Comparison of ENCODE assay signal across 7 mouse cellular contexts in the genomic region with DNA sequence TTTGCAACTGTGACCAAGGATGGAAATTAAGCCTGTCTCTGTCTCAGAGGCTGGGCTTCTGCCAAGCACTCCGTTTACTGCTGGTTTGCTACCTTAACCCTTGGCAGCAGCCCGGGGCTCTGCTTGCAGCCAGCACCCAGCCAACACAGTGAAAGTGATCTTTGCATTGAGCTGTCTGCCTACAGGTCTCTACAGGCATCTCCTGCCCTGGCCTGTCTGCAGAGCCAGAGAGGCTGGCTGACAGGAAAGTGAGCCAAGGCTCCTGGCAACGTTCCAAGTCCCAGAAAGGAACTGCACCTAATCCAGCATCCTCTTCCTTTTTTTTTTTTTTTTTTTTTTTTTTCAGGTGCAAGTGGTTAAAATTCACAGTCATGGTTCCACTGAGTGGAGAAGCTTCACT.
DNase-seq lines count a peak whose midpoint lies in the region; ATAC-seq and TF ChIP-seq lines count a peak whose summit lies in the region.

No protein-coding gene starts in this region.

- H3K4me1 ChIP-seq in MEL (ENCODE audit: control insufficient read depth in 1 of 2, insufficient read depth in 2 of 2, low read length in 2 of 2): peaks cover 6 to 10% of the 10 kb centered on the region in 2 experiments
- peaks cover 40% of the 10 kb centered on the region for H3K4me1 ChIP-seq in embryonic facial prominence, embryonic 15.5 days
- H3K4me1 ChIP-seq in heart, embryonic 16.5 days (ENCODE audit: control insufficient read depth, insufficient read depth, low read length): no peaks in the 10 kb centered on the region; the same call in 1 of the 2 replicates
- H3K4me1 ChIP-seq in stomach, embryonic 15.5 days: peaks cover 17% of the 10 kb centered on the region

- DNase-seq in MEL (ENCODE audit: low read depth, low spot score): peak; percentile 89
- peak; percentile 81 for DNase-seq in adrenal gland, postnatal 10 days
- peak; percentile 19 to 51 for DNase-seq in layer of hippocampus, adult 2 months (ENCODE audit: low spot score in 2 of 2)
- peak; percentile 70 to 73 for DNase-seq in lung, postnatal 4 days

- H3K36me3 ChIP-seq in MEL (ENCODE audit: control insufficient read depth in 1 of 2, insufficient read depth in 2 of 2, low read length in 2 of 2): peaks cover 0 to 4% of the 10 kb centered on the region in 2 experiments; a peak in 1 of 4 replicates
- no peaks in the 10 kb centered on the region for H3K36me3 ChIP-seq in embryonic facial prominence, embryonic 15.5 days
- no peaks in the 10 kb centered on the region for H3K36me3 ChIP-seq in heart, embryonic 16.5 days (ENCODE audit: control insufficient read depth, insufficient read depth)
- H3K36me3 ChIP-seq in stomach, embryonic 15.5 days: no peaks in the 10 kb centered on the region

- no peak overlapping the region; the same call in 1 of the 2 replicates for H3K9ac ChIP-seq in MEL (ENCODE audit: control insufficient read depth, low read depth, low read length, poor library complexity, severe bottlenecking)
- no peak overlapping the region for H3K9ac ChIP-seq in embryonic facial prominence, embryonic 15.5 days
- H3K9ac ChIP-seq in heart, embryonic 16.5 days (ENCODE audit: low read length): no peak overlapping the region
- no peak overlapping the region for H3K9ac ChIP-seq in stomach, embryonic 15.5 days

- TF ChIP-seq RAD21 in MEL (IDR thresholded peaks at IDR 0.05; ENCODE audit: low read depth, low read length): no peak

- no peak overlapping the region for H3K27ac ChIP-seq in MEL (ENCODE audit: control insufficient read depth, low read depth, low read length)
- peak overlapping the region; percentile 67 for H3K27ac ChIP-seq in embryonic facial prominence, embryonic 15.5 days (replicated peaks)
- no peak overlapping the region for H3K27ac ChIP-seq in heart, embryonic 16.5 days (ENCODE audit: low read length)
- peak overlapping the region; percentile 76 for H3K27ac ChIP-seq in layer of hippocampus, adult 2 months
- H3K27ac ChIP-seq in stomach, embryonic 15.5 days: peak overlapping the region; percentile 50

- H3K79me2 ChIP-seq in MEL (ENCODE audit: control insufficient read depth, insufficient read depth, low read length, poor library complexity): no peaks in the 10 kb centered on the region

- WGBS in embryonic facial prominence, embryonic 15.5 days: 8% methylated on average over 3 of the region's 3 CpGs
- 1% methylated on average over 3 of the region's 3 CpGs for WGBS in heart, embryonic 16.5 days
- WGBS in stomach, embryonic 15.5 days: 19% methylated on average over 3 of the region's 3 CpGs

- peak; percentile 4 to 52; a peak in 2 of 4 replicates for TF ChIP-seq EP300 in MEL (IDR thresholded peaks at IDR 0.05; ENCODE audit: low read depth in 1 of 2, low read length in 2 of 2)

- no peaks in the 10 kb centered on the region for H3K27me3 ChIP-seq in MEL (ENCODE audit: control insufficient read depth in 1 of 2, insufficient read depth in 2 of 2, low read length in 2 of 2)
- no peaks in the 10 kb centered on the region for H3K27me3 ChIP-seq in embryonic facial prominence, embryonic 15.5 days
- H3K27me3 ChIP-seq in heart, embryonic 16.5 days (ENCODE audit: control insufficient read depth, insufficient read depth, low read length): no peaks in the 10 kb centered on the region
- H3K27me3 ChIP-seq in stomach, embryonic 15.5 days (replicated peaks): no peaks in the 10 kb centered on the region

- no peaks in the 10 kb centered on the region for H3K9me3 ChIP-seq in MEL (replicated peaks; ENCODE audit: insufficient read depth, low read length)
- no peaks in the 10 kb centered on the region for H3K9me3 ChIP-seq in embryonic facial prominence, embryonic 15.5 days (replicated peaks)
- H3K9me3 ChIP-seq in heart, embryonic 16.5 days (replicated peaks; ENCODE audit: control insufficient read depth, low read length): no peaks in the 10 kb centered on the region
- H3K9me3 ChIP-seq in stomach, embryonic 15.5 days: no peaks in the 10 kb centered on the region

- no peak for TF ChIP-seq CTCF in MEL (IDR thresholded peaks at IDR 0.05 in 2 of 3, conservative IDR thresholded peaks at IDR 0.05 in 1 of 3; ENCODE audit: control insufficient read depth in 1 of 3, insufficient read depth in 1 of 3, low read depth in 2 of 3, low read length in 3 of 3, poor library complexity in 1 of 3, severe bottlenecking in 1 of 3)
- no peak for TF ChIP-seq CTCF in layer of hippocampus, adult 2 months (conservative IDR thresholded peaks at IDR 0.05)

- H3K4me3 ChIP-seq in MEL (ENCODE audit: control insufficient read depth in 1 of 2, insufficient read depth in 1 of 2, low read depth in 2 of 2, low read length in 2 of 2): peak overlapping the region; percentile 61 to 99
- H3K4me3 ChIP-seq in embryonic facial prominence, embryonic 15.5 days (replicated peaks): no peak overlapping the region
- H3K4me3 ChIP-seq in heart, embryonic 16.5 days (ENCODE audit: low read length): no peak overlapping the region
- H3K4me3 ChIP-seq in layer of hippocampus, adult 2 months: no peak overlapping the region
- no peak overlapping the region for H3K4me3 ChIP-seq in stomach, embryonic 15.5 days (replicated peaks)

- H3K4me2 ChIP-seq in embryonic facial prominence, embryonic 15.5 days (replicated peaks): no peak overlapping the region
- H3K4me2 ChIP-seq in heart, embryonic 16.5 days (ENCODE audit: low read depth, low read length): no peak overlapping the region
- H3K4me2 ChIP-seq in stomach, embryonic 15.5 days: no peak overlapping the region

- peak; percentile 82 for ATAC-seq in embryonic facial prominence, embryonic 15.5 days (ENCODE audit: insufficient number of reproducible peaks, low FRiP score, low TSS enrichment, low read depth)
- ATAC-seq in heart, embryonic 16.5 days (replicated peaks; ENCODE audit: extremely low read depth, insufficient read depth, low FRiP score): peak; percentile 77
- ATAC-seq in stomach, embryonic 15.5 days (ENCODE audit: insufficient read depth, low FRiP score, low read depth): peak; percentile 57; the same call in 1 of the 2 replicates

- TF ChIP-seq POLR2A in MEL (IDR thresholded peaks at IDR 0.05; ENCODE audit: control insufficient read depth in 1 of 2, insufficient read depth in 1 of 2, low read depth in 1 of 2, low read length in 2 of 2, poor library complexity in 1 of 2): no peak

TF ChIP-seq in MEL, 35 proteins besides CTCF, POLR2A, EP300 and RAD21:
- TF ChIP-seq GABPA (IDR thresholded peaks at IDR 0.05; ENCODE audit: low read depth, low read length): no peak
- TF ChIP-seq RCOR1 (IDR thresholded peaks at IDR 0.05; ENCODE audit: low read depth, low read length): peak; percentile 45; the same call in 1 of the 2 replicates
- TF ChIP-seq ZKSCAN1 (IDR thresholded peaks at IDR 0.05; ENCODE audit: low read depth, low read length): peak; percentile 42; the same call in 1 of the 2 replicates
- peak; percentile 99 for TF ChIP-seq ZNF384 (IDR thresholded peaks at IDR 0.05; ENCODE audit: low read depth, low read length)
- TF ChIP-seq GATA1 (IDR thresholded peaks at IDR 0.05; ENCODE audit: low read depth, low read length): no peak
- no peak for TF ChIP-seq SMC3 (IDR thresholded peaks at IDR 0.05; ENCODE audit: low read depth, low read length)
- no peak for TF ChIP-seq JUND (IDR thresholded peaks at IDR 0.05; ENCODE audit: low read depth, low read length)
- 0 out of 2 replicates have a peak, but pooled peaks have one; percentile 22 for TF ChIP-seq TCF12 (IDR thresholded peaks at IDR 0.05; ENCODE audit: low read depth, low read length)
- TF ChIP-seq ZMIZ1 (IDR thresholded peaks at IDR 0.05; ENCODE audit: low read depth, low read length): no peak
- TF ChIP-seq ELF1 (IDR thresholded peaks at IDR 0.05; ENCODE audit: low read depth, low read length): no peak
- peak; percentile 50; the same call in 1 of the 2 replicates for TF ChIP-seq ETS1 (IDR thresholded peaks at IDR 0.05; ENCODE audit: low read depth, low read length)
- TF ChIP-seq ZC3H11A (IDR thresholded peaks at IDR 0.05; ENCODE audit: low read depth, low read length): no peak
- TF ChIP-seq CHD2 (IDR thresholded peaks at IDR 0.05; ENCODE audit: low read length): no peak
- TF ChIP-seq NELFE (IDR thresholded peaks at IDR 0.05; ENCODE audit: low read depth, low read length): no peak
TF ChIP-seq in MEL: peak in this region for 5.

Comparison
In these comparisons a context has a peak if more than half of its experiments do, and no peak if none do; other contexts are left out.
1. DNase-seq: peak in every context shown above with its lines; median percentile 89 in MEL; 81 in adrenal gland, postnatal 10 days; 72 in lung, postnatal 4 days; 35 in layer of hippocampus, adult 2 months.
2. H3K27ac ChIP-seq: peak in embryonic facial prominence, embryonic 15.5 days (single experiment), layer of hippocampus, adult 2 months (single experiment) and stomach, embryonic 15.5 days (single experiment); none in MEL (single experiment) and heart, embryonic 16.5 days (single experiment).
3. H3K4me3 ChIP-seq: peak in MEL (2 of 2); none in embryonic facial prominence, embryonic 15.5 days (single experiment), heart, embryonic 16.5 days (single experiment), layer of hippocampus, adult 2 months (single experiment) and stomach, embryonic 15.5 days (single experiment).
4. Peak in every context shown above with its lines, with median percentiles within 50 percentile points of each other: ATAC-seq.